Mouse (Mus musculus): Measurements from ENCODE around the gene 2700081O15Rik.

DNA sequence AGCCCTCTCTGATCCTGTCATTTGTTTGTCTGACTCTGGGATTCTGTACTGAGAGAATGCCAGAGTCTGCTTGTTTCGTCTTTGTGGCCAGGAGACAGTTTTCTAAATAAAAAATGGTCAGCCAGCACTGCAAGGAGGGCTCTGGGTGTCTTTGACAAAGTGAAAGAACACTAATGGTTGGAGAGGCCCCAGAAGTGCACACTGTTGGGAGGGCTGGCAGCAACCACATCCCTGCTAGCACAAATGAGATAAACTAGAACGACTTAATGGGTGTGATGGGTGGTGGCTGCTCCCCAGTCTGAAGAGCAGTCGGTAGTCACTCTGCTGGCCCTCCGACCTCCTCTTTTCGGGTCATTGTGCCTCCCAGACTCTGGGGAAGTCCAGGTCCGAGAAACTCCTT, 1.7 kb downstream of the 2700081O15Rik start:
- TF ChIP-seq CTCF (IDR thresholded peaks at IDR 0.05; ENCODE audit: low read depth, low read length) = no peak
- TF ChIP-seq GATA1 (IDR thresholded peaks at IDR 0.05; ENCODE audit: borderline replicate concordance, low read length) = no peak
